Mouse (Mus musculus) ES-E14 (cell line): Measurements from ENCODE around the gene Plagl2. TPM values are rescaled to one million over a fixed set of nuclear protein-coding genes. Genes with fewer than 3 reads are reported as not detected.

Experiments used
- DNase-seq: peaks from one replicate; pipeline ENCODE4 v3.0.0-alpha.2; 2013; ENCODE audit warnings: low read depth, low spot score
- H3K27ac ChIP-seq: 2 replicates; pipeline ENCODE4 v1.5.1; 2012; ENCODE audit warnings: low read depth, mild to moderate bottlenecking, low read length, moderate library complexity, mixed read lengths; ENCODE audit not compliant: poor library complexity, insufficient read depth, severe bottlenecking
- H3K36me3 ChIP-seq: 2 replicates; pipeline ENCODE4 v1.6.1; 2012; ENCODE audit warnings: mild to moderate bottlenecking, low read length, moderate library complexity, mixed read lengths; ENCODE audit not compliant: control insufficient read depth, poor library complexity, insufficient read depth, severe bottlenecking
- H3K4me1 ChIP-seq, 2 experiments: fragments of 150-350 bp in 1 of 2; sonication (generic) in 1 of 2; 2 replicates each; pipeline ENCODE4 v1.6.1; 2012; ENCODE audit warnings: low read length in 2 of 2, mild to moderate bottlenecking in 1 of 2, mixed read lengths in 1 of 2; ENCODE audit not compliant: control insufficient read depth in 2 of 2, insufficient read depth in 2 of 2, poor library complexity in 1 of 2
- H3K4me3 ChIP-seq, 2 experiments: fragments of 150-350 bp in 1 of 2; sonication (generic) in 1 of 2; 2 replicates each; pipeline ENCODE4 v1.5.1; 2012; ENCODE audit warnings: low read length in 2 of 2, low read depth in 1 of 2, mild to moderate bottlenecking in 1 of 2, mixed read lengths in 1 of 2; ENCODE audit not compliant: insufficient read depth in 1 of 2, poor library complexity in 1 of 2, severe bottlenecking in 1 of 2
- H3K9ac ChIP-seq: 2 replicates; pipeline ENCODE4 v1.6.1; 2012; ENCODE audit warnings: low read depth, mild to moderate bottlenecking, low read length, mixed read lengths; ENCODE audit not compliant: poor library complexity, insufficient read depth, severe bottlenecking
- H3K9me3 ChIP-seq: fragments of 150-350 bp; sonication (generic); 2 replicates; pipeline ENCODE4 v1.6.1; 2012; ENCODE audit warnings: low read depth, mild to moderate bottlenecking, low read length; ENCODE audit not compliant: control insufficient read depth, insufficient read depth
- CHD2 ChIP-seq: IDR thresholded peaks from 2 replicates; pipeline ENCODE4 v1.6.1; 2014; ENCODE audit warnings: mild to moderate bottlenecking, low read depth, low read length, inconsistent platforms
- HCFC1 ChIP-seq: IDR thresholded peaks from 2 replicates; pipeline ENCODE4 v1.6.1; 2012; ENCODE audit warnings: low read length, inconsistent platforms, borderline replicate concordance; ENCODE audit not compliant: insufficient read depth
- MAFK ChIP-seq: IDR thresholded peaks from 2 replicates; pipeline ENCODE4 v1.6.1; 2014; ENCODE audit warnings: mild to moderate bottlenecking, low read depth, low read length, inconsistent platforms; ENCODE audit not compliant: insufficient read depth
- ZC3H11A ChIP-seq: IDR thresholded peaks from 2 replicates; pipeline ENCODE4 v1.6.1; 2012; ENCODE audit warnings: low read depth, mild to moderate bottlenecking, inconsistent platforms, low read length, borderline replicate concordance
- ZNF384 ChIP-seq: IDR thresholded peaks from 2 replicates; pipeline ENCODE4 v1.6.1; 2012; ENCODE audit warnings: low read depth, low read length, inconsistent platforms
- in situ Hi-C, 2 experiments: fragments of 600-800 bp; cut with MboI; formaldehyde crosslinking; loops; one replicate each; pipeline ENCODE4 v1.15.1; 2025; ENCODE audit warnings: low sequenced_read_pairs in 2 of 2, inconsistent platforms in 1 of 2; ENCODE audit not compliant: unreplicated experiment in 2 of 2
- total RNA-seq: library from RNA; depleted of rRNA; stranded (reverse); fragments of 300-350 nt; gene quantifications from 2 replicates; pipeline ENCODE4 v1.2.3, GENCODE M21; 2012; rRNA removed

The Plagl2 gene
- 3.5 and 3.9 TPM in 2 replicates for total RNA-seq

- 0 out of 2 replicates have a peak, but pooled peaks have one; percentile 15 for TF ChIP-seq HCFC1
- TF ChIP-seq ZC3H11A = no peak
- TF ChIP-seq ZNF384 = no peak
- peak within 1 kb of the TSS; percentile 6; the same call in 1 of the 2 replicates for H3K27ac ChIP-seq
- peaks cover 0 to 2% of the 10 kb centered on the region in 2 experiments; a peak in 2 of 4 replicates for H3K4me1 ChIP-seq
- H3K9me3 ChIP-seq = no peaks in the 10 kb centered on the region
- DNase-seq = peak; percentile 68
- H3K4me3 ChIP-seq = peak within 1 kb of the TSS; percentile 82 to 99
- peak within 1 kb of the TSS; percentile 85 for H3K9ac ChIP-seq
- in situ Hi-C loops = no loop called here
- H3K36me3 ChIP-seq = no peaks in the 10 kb centered on the region; the same call in 1 of the 2 replicates
These were observed at the start of gene Plagl2, which contains the start of gene Pofut1 for GRCm38 (mm10) chr2:153241250-153242014. Plagl2 (minus strand) TSS chr2:153241426. Pofut1 (plus strand) TSS chr2:153241533.

GRCm38 (mm10) chr2:153287835-153288234, 46.6 kb upstream of the Plagl2 start:
- Histone ChIP-seq H3K4me1 (peaks cover 0 to 5% of the 10 kb centered on the region in 2 experiments; a peak in 1 of 4 replicates), H3K9ac (no peak overlapping the region), H3K9me3 (no peaks in the 10 kb centered on the region), H3K27ac (no peak overlapping the region), H3K4me3 (no peak overlapping the region), H3K36me3 (no peaks in the 10 kb centered on the region)
- no peak for DNase-seq
- in situ Hi-C loops = no loop called here
- TF ChIP-seq ZNF384 (no peak), ZC3H11A (no peak), MAFK (no peak), CHD2 (no peak), HCFC1 (no peak)

GRCm38 (mm10) chr2:153286524-153286923, 45.3 kb upstream of the Plagl2 start:
- H3K9me3 ChIP-seq = no peaks in the 10 kb centered on the region
- no peak overlapping the region for H3K27ac ChIP-seq
- 0 out of 4 replicates have a peak, but pooled peaks cover 0 to 2% of the 10 kb centered on the region in 2 experiments for H3K4me1 ChIP-seq
- no peak overlapping the region for H3K4me3 ChIP-seq
- H3K9ac ChIP-seq = no peak overlapping the region
- no peak for DNase-seq
- TF ChIP-seq CHD2 (no peak), ZC3H11A (no peak), MAFK (no peak), ZNF384 (no peak), HCFC1 (no peak)
- in situ Hi-C loops = no loop called here
- no peaks in the 10 kb centered on the region for H3K36me3 ChIP-seq

GRCm38 (mm10) chr2:153283919-153284318, 42.7 kb upstream of the Plagl2 start:
- in situ Hi-C loops = no loop called here
- Histone ChIP-seq H3K36me3 (no peaks in the 10 kb centered on the region), H3K9ac (no peak overlapping the region), H3K4me3 (no peak overlapping the region), H3K4me1 (no peaks in the 10 kb centered on the region), H3K27ac (no peak overlapping the region), H3K9me3 (no peaks in the 10 kb centered on the region)
- no peak for TF ChIP-seq CHD2
- no peak for TF ChIP-seq ZC3H11A
- no peak for TF ChIP-seq HCFC1
- TF ChIP-seq MAFK = no peak
- TF ChIP-seq ZNF384 = no peak
- no peak for DNase-seq
